Mouse (Mus musculus): ENCODE results near the gene Nhlrc2. TPM values are rescaled to one million over a fixed set of nuclear protein-coding genes. Genes with fewer than 3 reads are reported as not detected.

Nhlrc2 gene
- total RNA-seq, 2 experiments from 2014 or later: 12.8 to 16.3 TPM

- ATAC-seq (ENCODE audit: poor library complexity, severe bottlenecking): no peak
Observed at GRCm38 (mm10) chr19:56614131-56614530, 66.1 kb downstream of the Nhlrc2 start.

- no peak for ATAC-seq (ENCODE audit: poor library complexity, severe bottlenecking)
Observed at GRCm38 (mm10) chr19:56618845-56619244, 70.8 kb downstream of the Nhlrc2 start.

DNA sequence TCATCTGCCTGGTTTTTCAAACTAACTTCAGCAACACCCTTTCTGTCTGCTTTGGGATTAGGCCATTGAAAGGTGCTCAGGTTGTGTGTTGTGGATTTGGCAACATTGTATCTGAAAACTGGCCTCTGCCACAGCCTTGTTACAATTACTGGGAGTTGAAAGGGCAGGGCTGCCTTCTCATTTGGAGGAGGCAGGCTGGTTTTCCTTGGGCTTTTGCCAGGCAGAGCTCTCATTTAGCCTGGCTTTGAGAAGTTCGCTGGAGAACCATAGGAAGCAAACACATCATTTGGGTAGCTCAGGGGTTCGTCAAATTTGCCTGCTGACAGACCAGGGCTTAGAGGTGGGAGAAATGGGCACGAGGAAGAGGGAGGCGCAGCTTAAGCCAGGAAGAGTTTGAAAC lies 71.5 kb downstream of the Nhlrc2 start:
- no peak for ATAC-seq (ENCODE audit: poor library complexity, severe bottlenecking)

DNA sequence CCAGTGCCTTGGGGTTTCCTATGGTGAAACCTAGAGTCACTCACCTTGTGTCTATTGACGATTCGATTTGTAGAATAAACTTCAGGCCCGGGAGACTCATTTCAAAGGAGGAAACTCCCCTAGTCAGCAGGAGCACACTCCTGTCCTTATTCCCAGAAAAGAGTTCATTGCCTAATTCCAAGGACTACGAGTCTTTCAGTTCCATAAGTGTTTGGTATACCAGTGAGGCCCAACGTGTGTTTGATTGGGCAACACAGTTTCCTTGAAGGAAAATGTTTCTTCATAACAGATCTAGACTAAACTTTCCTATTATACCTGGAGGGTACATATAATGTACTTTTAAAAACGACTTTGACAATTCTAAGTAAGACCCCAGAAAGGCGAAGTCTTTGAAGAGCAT lies 73.8 kb downstream of the Nhlrc2 start:
- ATAC-seq (ENCODE audit: poor library complexity, severe bottlenecking): no peak

DNA sequence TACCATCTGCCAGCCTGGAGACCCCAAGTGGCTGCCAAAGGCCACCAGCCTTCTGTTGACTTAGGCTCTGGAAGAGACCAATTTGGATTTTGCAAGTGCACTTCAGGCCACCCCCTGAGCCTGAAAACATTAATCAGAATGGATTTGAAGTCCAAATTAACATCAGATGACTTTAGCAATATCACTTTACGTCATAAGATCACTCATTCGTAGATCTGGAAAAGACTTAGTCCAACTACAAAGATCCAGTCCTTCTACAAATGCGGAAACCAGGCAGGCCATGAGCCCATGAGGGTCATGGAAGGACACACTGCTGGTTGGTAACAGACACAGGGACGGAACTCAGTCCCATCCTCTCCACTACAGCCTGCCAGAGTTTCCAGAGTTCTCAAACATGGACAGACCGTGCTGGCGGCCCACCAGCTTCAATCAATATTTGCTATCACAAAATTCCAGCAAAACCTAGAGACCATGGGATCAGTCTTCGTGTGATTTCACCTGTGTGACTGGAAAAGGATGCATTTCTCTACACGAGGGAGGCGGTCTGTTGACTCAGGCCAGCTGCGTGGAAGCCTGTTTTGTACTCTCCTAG lies 79.9 kb downstream of the Nhlrc2 start:
- ATAC-seq (ENCODE audit: poor library complexity, severe bottlenecking): no peak

GRCm38 (mm10) chr19:56629647-56630046 lies 81.6 kb downstream of the Nhlrc2 start:
- no peak for ATAC-seq (ENCODE audit: poor library complexity, severe bottlenecking)

GRCm38 (mm10) chr19:56631017-56631416 lies 83.0 kb downstream of the Nhlrc2 start:
- no peak for ATAC-seq (ENCODE audit: poor library complexity, severe bottlenecking)

GRCm38 (mm10) chr19:56631451-56631901 lies 83.4 kb downstream of the Nhlrc2 start:
- ATAC-seq (ENCODE audit: poor library complexity, severe bottlenecking): no peak

DNA sequence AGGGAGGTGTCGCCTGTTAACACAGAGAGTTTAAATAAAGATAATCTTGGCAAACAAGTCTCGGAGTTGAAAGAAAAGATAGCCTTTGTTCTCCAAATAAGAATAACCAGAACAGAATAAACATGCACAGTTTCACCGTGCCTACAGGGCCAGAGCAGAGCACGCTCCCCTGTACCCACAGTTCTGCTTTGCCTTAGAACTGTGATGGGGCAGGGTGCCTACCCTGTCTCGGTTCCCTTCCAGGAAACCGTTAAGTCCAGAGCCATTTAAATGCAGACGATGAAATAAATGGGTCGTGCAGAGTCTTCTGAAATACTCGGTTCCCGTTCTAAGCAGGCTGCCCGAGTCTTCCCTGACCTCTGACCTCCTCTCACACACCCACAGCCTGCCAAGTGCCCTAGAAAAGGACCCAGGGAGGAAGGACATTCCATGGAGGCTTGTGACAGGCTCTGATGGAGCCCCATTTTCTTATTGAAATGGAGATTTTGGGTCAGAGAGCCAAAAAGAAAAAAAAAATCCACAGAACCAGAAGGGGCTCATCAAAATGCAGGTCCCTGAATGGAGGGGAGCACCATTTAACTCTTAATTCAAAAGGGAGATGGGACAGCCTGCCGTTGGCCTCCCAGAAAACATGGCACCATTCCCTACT lies 89.1 kb downstream of the Nhlrc2 start:
- ATAC-seq (ENCODE audit: poor library complexity, severe bottlenecking): no peak

- ATAC-seq (ENCODE audit: poor library complexity, severe bottlenecking): no peak
Observed at GRCm38 (mm10) chr19:56637684-56638049, 89.6 kb downstream of the Nhlrc2 start.

DNA sequence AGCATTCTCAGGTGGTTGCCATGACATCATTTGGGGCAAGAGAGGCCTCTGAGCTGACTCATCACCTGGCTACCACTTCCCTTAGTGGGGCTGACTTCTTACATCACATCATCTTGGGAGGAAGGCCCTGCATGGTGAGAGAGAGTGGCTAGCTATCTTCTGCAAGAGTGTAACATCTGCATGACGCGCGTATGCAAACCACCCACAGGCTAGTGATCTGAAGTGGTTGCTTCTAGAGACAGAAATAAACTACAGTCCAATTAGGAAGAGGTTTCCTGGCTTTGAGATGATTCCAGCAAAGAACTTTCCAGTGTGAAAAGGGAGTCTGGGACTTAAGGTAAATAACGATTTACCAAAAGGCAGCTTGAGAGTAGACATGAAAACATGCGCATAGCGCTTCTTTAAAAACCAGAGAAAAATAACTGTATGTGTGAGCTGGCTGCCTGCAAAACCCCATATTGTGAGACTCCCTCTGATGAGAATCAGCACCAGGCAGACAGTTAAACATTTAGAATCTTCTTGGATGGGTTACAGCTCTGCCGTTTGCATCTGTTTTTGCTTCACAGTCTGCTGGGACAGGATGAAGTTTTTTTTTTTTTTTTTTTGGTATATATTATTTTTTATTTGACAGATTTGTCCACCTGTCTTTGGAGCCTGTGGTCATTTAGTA lies 99.5 kb downstream of the Nhlrc2 start:
- ATAC-seq (ENCODE audit: poor library complexity, severe bottlenecking): no peak

- no peak for ATAC-seq (ENCODE audit: poor library complexity, severe bottlenecking)
Observed at GRCm38 (mm10) chr19:56651262-56651661, 103.2 kb downstream of the Nhlrc2 start.

DNA sequence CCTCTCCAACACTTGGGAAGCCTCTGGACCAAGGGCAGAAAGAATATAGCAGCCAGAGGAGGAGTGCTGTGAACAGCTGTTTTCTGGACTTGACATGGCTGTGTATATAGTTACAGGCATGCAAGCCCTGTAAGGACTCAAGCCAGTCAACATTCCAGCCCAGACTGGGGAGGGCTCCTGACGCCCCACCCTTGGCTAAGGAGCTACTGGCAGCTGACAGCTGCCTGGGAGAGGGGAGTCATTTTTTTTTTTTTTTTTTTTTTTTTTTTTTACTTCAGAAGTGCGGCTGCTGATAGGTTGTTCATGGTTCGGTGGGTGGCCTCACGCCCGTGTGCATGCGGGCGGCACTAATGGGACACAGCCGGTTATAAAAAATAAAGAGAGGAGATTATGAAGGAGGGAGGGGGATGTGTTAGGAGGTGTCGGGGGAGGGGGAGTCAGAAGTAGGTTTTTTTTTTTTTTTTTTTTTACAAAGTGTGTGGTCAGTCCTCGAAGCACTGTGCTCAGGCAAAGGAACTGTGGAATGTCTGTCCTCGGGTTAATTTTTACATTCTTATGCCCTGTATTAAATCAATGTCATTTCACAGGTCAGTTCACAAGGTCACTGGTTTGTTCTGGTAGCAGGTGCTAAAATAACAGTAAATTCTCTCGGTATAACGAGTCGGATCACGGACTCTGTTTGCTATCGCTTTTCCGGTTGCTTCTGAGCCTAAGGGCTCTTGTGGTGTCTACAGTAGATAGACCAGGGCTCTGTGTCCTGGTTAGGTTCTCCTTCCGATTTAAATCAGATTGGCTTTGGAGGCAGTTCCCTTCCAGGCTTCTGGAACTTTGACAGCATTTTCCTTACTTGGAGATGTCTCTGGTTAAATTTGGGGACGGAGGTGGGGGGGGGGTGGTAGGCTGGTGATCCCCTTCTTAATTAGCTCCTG lies 104.2 kb downstream of the Nhlrc2 start:
- no peak for ATAC-seq (ENCODE audit: poor library complexity, severe bottlenecking)

Other genes with a start within 250 kb of the Nhlrc2 start
- 0.02 TPM in 1 of 2 replicates, not detected in the other for gene Nrap, start 158.2 kb upstream of the Nhlrc2 start, total RNA-seq (2015)
- gene Nrap, start 158.2 kb upstream of the Nhlrc2 start, total RNA-seq (2017): 0.04 and 0.12 TPM in 2 replicates
- 35.8 and 41.4 TPM in 2 replicates for gene Casp7, start 151.1 kb upstream of the Nhlrc2 start, total RNA-seq (2015)
- gene Casp7, start 151.1 kb upstream of the Nhlrc2 start, total RNA-seq (2017): 30.3 and 31.4 TPM in 2 replicates
- 0.14 TPM in 1 of 2 replicates, not detected in the other for gene Plekhs1, start 86.6 kb upstream of the Nhlrc2 start, total RNA-seq (2015)
- 0.07 TPM in 1 of 2 replicates, not detected in the other for gene Plekhs1, start 86.6 kb upstream of the Nhlrc2 start, total RNA-seq (2017)
- 22.6 and 27.1 TPM in 2 replicates for gene Dclre1a, start within 50 bp of the Nhlrc2 start, total RNA-seq (2015)
- 17.4 and 22.7 TPM in 2 replicates for gene Dclre1a, start within 50 bp of the Nhlrc2 start, total RNA-seq (2017)
- 0.09 and 0.11 TPM in 2 replicates for gene Adrb1, start 173.9 kb downstream of the Nhlrc2 start, total RNA-seq (2015)
- gene Adrb1, start 173.9 kb downstream of the Nhlrc2 start, total RNA-seq (2017): 0.07 and 0.16 TPM in 2 replicates

Data from megakaryocyte, adult 5-6 weeks (primary cell).